Mouse (Mus musculus): ENCODE measurements around the gene Sox5. TPM values are rescaled to one million over a fixed set of nuclear protein-coding genes. Genes with fewer than 3 reads are reported as not detected.

Gene Sox5
- polyA plus RNA-seq, 1 experiment: 0.81 TPM

DNA sequence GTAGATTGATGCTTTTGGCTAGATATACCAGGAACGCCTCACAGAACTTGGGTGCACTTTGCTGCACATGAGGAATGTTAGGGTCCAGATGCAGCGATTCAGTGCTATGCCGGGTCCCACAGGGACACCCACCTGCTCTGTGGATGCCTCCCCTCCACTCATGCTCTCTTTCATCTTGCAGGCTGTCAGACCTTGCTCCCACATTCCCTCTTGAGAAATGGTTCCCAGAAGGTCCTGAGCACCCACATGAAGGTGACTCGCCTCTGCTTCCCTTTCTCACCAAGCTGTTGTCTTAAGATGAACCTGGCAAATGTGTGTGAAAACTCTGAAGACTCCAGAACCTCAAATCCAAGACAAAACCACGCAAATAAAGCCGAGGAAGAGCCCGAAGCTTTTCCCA, 704.0 kb downstream of the Sox5 start:
- Histone ChIP-seq H3K4me3 (ENCODE audit: control insufficient read depth, insufficient read depth, low read length) (no peak overlapping the region), H3K36me3 (ENCODE audit: control insufficient read depth, insufficient read depth, low read length) (no peaks in the 10 kb centered on the region), H3K27me3 (ENCODE audit: control insufficient read depth, insufficient read depth, low read length) (no peaks in the 10 kb centered on the region), H3K27ac (ENCODE audit: control insufficient read depth, insufficient read depth, low read length) (no peak overlapping the region), H3K4me1 (replicated peaks; ENCODE audit: control insufficient read depth, insufficient read depth, low read length) (no peaks in the 10 kb centered on the region)
- DNase-seq: no peak
- TF ChIP-seq CTCF (IDR thresholded peaks at IDR 0.05; ENCODE audit: borderline replicate concordance, control insufficient read depth, extremely low read depth, insufficient read depth, low read length, poor library complexity) (no peak), POLR2A (IDR thresholded peaks at IDR 0.05; ENCODE audit: control insufficient read depth, extremely low read depth, insufficient read depth, low read length, poor library complexity) (no peak)
- 92% methylated on average over 7 of the region's 7 CpGs for WGBS

DNA sequence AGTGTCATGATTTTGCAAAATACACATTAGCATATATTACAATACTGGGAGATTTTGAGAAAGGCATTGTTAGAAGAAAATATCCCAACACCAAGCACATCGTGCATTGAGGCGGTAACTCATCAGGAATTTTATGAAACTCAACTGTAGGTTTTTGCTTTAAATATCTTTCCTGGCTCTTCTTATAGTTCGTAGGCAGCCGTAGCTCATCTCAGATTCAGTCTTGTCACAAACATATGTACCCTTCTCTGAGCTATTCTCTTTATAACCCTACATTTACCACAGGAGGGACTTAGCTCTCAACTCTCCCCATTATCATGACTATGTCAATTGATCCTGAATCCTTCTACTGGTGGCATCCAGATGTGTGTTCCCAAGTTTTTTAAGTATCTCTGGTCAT, 705.4 kb downstream of the Sox5 start:
- H3K4me3 ChIP-seq (ENCODE audit: control insufficient read depth, insufficient read depth, low read length): no peak overlapping the region
- no peak overlapping the region for H3K27ac ChIP-seq (ENCODE audit: control insufficient read depth, insufficient read depth, low read length)
- no peaks in the 10 kb centered on the region for H3K36me3 ChIP-seq (ENCODE audit: control insufficient read depth, insufficient read depth, low read length)
- no peaks in the 10 kb centered on the region for H3K4me1 ChIP-seq (replicated peaks; ENCODE audit: control insufficient read depth, insufficient read depth, low read length)
- 98% methylated on average over 4 of the region's 4 CpGs for WGBS
- no peak for DNase-seq
- TF ChIP-seq CTCF (IDR thresholded peaks at IDR 0.05; ENCODE audit: borderline replicate concordance, control insufficient read depth, extremely low read depth, insufficient read depth, low read length, poor library complexity): no peak
- no peak for TF ChIP-seq POLR2A (IDR thresholded peaks at IDR 0.05; ENCODE audit: control insufficient read depth, extremely low read depth, insufficient read depth, low read length, poor library complexity)
- no peaks in the 10 kb centered on the region for H3K27me3 ChIP-seq (ENCODE audit: control insufficient read depth, insufficient read depth, low read length)

DNA sequence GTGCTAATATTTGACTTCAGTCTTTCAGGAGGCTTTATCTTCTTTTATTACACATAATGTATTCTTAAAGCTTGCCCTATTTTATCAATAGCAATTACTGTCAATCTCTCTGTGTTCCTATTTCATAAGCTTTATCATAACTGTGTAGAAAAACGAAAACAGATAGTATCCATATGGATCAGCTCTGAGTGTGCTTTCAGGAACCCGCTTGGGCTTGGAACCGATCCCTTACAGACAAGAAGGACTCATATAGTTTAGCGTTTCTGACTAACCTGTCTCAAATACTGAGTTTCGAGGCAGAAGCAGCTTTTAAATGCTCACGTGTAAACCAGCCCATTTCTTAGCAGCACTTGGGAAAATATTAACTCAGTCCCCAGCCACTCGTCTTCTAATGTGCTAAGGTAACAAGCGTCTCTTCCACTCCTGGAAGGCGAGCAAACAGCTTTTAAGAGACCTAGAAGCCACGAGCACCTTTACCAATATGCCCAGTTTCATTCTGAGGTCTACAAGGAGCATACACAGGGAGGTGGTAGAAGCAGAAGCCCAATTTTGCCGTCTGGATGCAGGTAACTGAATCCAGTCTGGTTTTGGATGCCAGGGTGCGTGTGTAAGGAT, 706.3 kb downstream of the Sox5 start:
- Histone ChIP-seq H3K4me3 (ENCODE audit: control insufficient read depth, insufficient read depth, low read length) (no peak overlapping the region), H3K36me3 (ENCODE audit: control insufficient read depth, insufficient read depth, low read length) (no peaks in the 10 kb centered on the region), H3K4me1 (replicated peaks; ENCODE audit: control insufficient read depth, insufficient read depth, low read length) (no peaks in the 10 kb centered on the region), H3K27ac (ENCODE audit: control insufficient read depth, insufficient read depth, low read length) (no peak overlapping the region), H3K27me3 (ENCODE audit: control insufficient read depth, insufficient read depth, low read length) (no peaks in the 10 kb centered on the region)
- DNase-seq: no peak
- 93% methylated on average over 12 of the region's 12 CpGs for WGBS
- no peak for TF ChIP-seq POLR2A (IDR thresholded peaks at IDR 0.05; ENCODE audit: control insufficient read depth, extremely low read depth, insufficient read depth, low read length, poor library complexity)
- no peak for TF ChIP-seq CTCF (IDR thresholded peaks at IDR 0.05; ENCODE audit: borderline replicate concordance, control insufficient read depth, extremely low read depth, insufficient read depth, low read length, poor library complexity)

DNA sequence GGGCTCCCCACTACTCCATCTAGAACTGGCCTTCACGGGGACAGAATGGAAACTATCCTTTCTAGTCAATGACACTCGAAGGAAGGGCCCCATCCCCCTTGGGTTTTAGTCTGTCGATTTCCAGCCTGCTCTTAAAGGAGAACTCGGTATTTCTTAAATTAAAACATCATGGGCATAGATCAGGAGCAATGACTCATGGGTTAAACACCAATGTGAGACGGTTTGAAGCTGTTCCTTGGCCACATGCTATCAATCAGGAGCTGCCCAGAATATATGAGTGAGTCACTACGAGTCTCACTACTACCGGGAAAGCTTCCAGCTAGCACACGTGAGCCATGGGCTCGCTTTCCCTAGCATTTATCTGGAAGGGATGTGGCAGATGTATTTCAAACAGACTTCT, 707.0 kb downstream of the Sox5 start:
- Histone ChIP-seq H3K4me3 (ENCODE audit: control insufficient read depth, insufficient read depth, low read length) (no peak overlapping the region), H3K4me1 (replicated peaks; ENCODE audit: control insufficient read depth, insufficient read depth, low read length) (no peaks in the 10 kb centered on the region), H3K27ac (ENCODE audit: control insufficient read depth, insufficient read depth, low read length) (no peak overlapping the region), H3K27me3 (ENCODE audit: control insufficient read depth, insufficient read depth, low read length) (no peaks in the 10 kb centered on the region), H3K36me3 (ENCODE audit: control insufficient read depth, insufficient read depth, low read length) (no peaks in the 10 kb centered on the region)
- DNase-seq: no peak
- 76% methylated on average over 9 of the region's 9 CpGs for WGBS
- TF ChIP-seq CTCF (IDR thresholded peaks at IDR 0.05; ENCODE audit: borderline replicate concordance, control insufficient read depth, extremely low read depth, insufficient read depth, low read length, poor library complexity) (no peak), POLR2A (IDR thresholded peaks at IDR 0.05; ENCODE audit: control insufficient read depth, extremely low read depth, insufficient read depth, low read length, poor library complexity) (no peak)

DNA sequence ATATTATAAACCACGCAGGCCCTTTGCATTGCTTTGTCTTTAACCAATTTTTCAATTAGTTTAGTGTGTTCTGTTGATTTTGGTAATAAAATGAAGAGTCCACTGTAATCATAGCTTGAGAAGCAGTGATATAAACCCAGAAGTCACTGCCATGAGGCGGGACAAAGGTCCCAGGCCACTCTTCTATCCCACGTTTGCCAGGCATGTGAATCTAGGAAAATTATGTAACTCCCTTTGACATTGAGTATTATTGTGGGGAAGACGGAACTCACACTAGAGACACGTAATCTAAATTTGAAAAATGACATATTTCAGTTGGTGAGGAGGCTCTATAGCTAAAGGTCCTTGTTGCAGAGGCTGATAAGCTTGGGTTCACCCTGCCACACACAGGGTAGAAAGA, 711.3 kb downstream of the Sox5 start:
- TF ChIP-seq POLR2A (IDR thresholded peaks at IDR 0.05; ENCODE audit: control insufficient read depth, extremely low read depth, insufficient read depth, low read length, poor library complexity): no peak
- no peak for TF ChIP-seq CTCF (IDR thresholded peaks at IDR 0.05; ENCODE audit: borderline replicate concordance, control insufficient read depth, extremely low read depth, insufficient read depth, low read length, poor library complexity)

DNA sequence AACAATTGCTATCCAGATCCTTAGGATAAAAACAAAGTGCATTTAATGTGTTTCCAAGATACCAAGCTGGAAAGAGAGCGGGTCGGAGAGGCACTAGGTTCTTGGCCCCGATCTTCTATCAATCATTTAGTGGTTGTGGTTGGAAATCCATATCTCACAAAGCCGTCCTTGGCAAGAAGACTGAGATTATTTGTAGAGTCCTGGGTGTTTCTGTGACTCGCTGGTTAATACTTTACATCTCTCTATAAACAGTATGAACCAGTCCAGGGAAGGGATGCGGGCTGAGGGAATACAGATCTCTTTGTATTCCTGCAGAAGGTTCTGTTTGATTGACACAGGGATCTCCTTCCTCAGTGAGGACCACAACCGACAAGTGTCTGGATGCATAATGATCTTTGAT, 714.3 kb downstream of the Sox5 start:
- Histone ChIP-seq H3K4me3 (ENCODE audit: control insufficient read depth, insufficient read depth, low read length) (no peak overlapping the region), H3K36me3 (ENCODE audit: control insufficient read depth, insufficient read depth, low read length) (no peaks in the 10 kb centered on the region), H3K27ac (ENCODE audit: control insufficient read depth, insufficient read depth, low read length) (no peak overlapping the region), H3K27me3 (ENCODE audit: control insufficient read depth, insufficient read depth, low read length) (no peaks in the 10 kb centered on the region), H3K4me1 (replicated peaks; ENCODE audit: control insufficient read depth, insufficient read depth, low read length) (no peaks in the 10 kb centered on the region)
- DNase-seq: no peak
- 97% methylated on average over 7 of the region's 7 CpGs for WGBS
- TF ChIP-seq POLR2A (IDR thresholded peaks at IDR 0.05; ENCODE audit: control insufficient read depth, extremely low read depth, insufficient read depth, low read length, poor library complexity) (no peak), CTCF (IDR thresholded peaks at IDR 0.05; ENCODE audit: borderline replicate concordance, control insufficient read depth, extremely low read depth, insufficient read depth, low read length, poor library complexity) (no peak)

More for the DNA sequence above, 711.3 kb downstream of the Sox5 start:
- H3K27ac ChIP-seq (ENCODE audit: control insufficient read depth, insufficient read depth, low read length): no peak overlapping the region
- H3K4me1 ChIP-seq (replicated peaks; ENCODE audit: control insufficient read depth, insufficient read depth, low read length): no peaks in the 10 kb centered on the region
- no peak for DNase-seq
- H3K4me3 ChIP-seq (ENCODE audit: control insufficient read depth, insufficient read depth, low read length): no peak overlapping the region
- 95% methylated on average over 5 of the region's 5 CpGs for WGBS
- no peaks in the 10 kb centered on the region for H3K36me3 ChIP-seq (ENCODE audit: control insufficient read depth, insufficient read depth, low read length)
- no peaks in the 10 kb centered on the region for H3K27me3 ChIP-seq (ENCODE audit: control insufficient read depth, insufficient read depth, low read length)

DNA sequence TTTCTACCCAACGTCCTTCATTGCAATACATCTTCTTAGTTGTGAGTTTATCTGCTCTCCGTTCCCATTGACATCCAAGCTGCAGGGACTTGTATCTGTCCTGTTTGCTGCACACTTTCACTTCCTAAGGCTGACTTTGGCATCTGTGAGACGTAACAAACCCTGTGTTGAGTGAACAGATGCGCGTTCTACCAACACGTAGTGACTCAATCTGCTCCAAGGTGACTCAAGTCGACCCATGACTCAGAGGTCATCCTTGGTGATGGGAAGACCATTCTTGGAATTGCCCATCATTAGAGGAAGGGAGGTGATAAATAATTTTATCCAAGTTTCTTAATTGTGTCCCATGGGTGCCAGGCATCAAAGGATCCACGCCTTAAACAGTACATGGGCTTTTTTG, 719.3 kb downstream of the Sox5 start:
- Histone ChIP-seq H3K36me3 (ENCODE audit: control insufficient read depth, insufficient read depth, low read length) (no peaks in the 10 kb centered on the region), H3K27me3 (ENCODE audit: control insufficient read depth, insufficient read depth, low read length) (no peaks in the 10 kb centered on the region), H3K4me1 (replicated peaks; ENCODE audit: control insufficient read depth, insufficient read depth, low read length) (no peaks in the 10 kb centered on the region), H3K4me3 (ENCODE audit: control insufficient read depth, insufficient read depth, low read length) (no peak overlapping the region), H3K27ac (ENCODE audit: control insufficient read depth, insufficient read depth, low read length) (no peak overlapping the region)
- WGBS: 97% methylated on average over 8 of the region's 8 CpGs
- DNase-seq: no peak
- no peak for TF ChIP-seq CTCF (IDR thresholded peaks at IDR 0.05; ENCODE audit: borderline replicate concordance, control insufficient read depth, extremely low read depth, insufficient read depth, low read length, poor library complexity)
- no peak for TF ChIP-seq POLR2A (IDR thresholded peaks at IDR 0.05; ENCODE audit: control insufficient read depth, extremely low read depth, insufficient read depth, low read length, poor library complexity)
